Mouse (Mus musculus) bone marrow macrophage, adult 2 months (primary cell): ENCODE results near the gene Wdr54.

Experiments
- CTCF ChIP-seq: IDR thresholded peaks from 2 replicates; pipeline ENCODE4 v1.5.1; 2012; ENCODE audit warnings: low read depth, mild to moderate bottlenecking, low read length, moderate library complexity
- POLR2A ChIP-seq: IDR thresholded peaks from 2 replicates; pipeline ENCODE4 v1.6.1; 2012; ENCODE audit warnings: mild to moderate bottlenecking, low read depth, low read length, borderline replicate concordance

DNA sequence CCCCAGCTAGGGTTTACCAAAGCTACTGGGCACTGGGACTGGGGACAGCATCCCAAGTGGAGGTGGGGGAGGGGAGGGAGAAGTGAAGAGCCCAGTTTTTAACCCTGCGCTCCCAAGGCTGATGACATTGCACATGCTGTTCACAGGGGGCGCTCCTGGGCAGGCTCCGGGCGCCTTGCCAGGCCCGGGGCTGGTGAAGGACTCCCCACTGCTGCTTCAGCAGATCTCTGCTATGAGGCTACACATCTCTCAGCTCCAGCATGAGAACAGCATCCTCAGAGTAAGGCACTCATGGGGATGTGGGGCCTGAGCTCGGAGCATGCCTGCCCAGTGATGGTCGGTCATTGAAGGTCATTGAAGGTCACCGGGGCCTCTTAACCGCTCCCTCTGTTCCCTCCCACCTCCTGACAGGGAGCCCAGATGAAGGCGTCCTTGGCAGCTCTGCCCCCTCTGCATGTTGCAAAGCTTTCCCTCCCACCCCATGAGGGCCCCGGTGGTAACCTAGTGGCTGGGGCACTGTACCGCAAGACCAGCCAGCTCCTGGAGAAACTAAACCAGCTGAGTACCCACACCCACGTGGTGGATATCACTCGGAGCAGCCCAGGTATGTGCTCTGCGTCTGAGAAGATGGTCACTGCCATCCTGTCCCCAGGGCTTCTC lies 41.3 kb upstream of the Wdr54 start:
- TF ChIP-seq POLR2A (no peak), CTCF (no peak)
